Mouse (Mus musculus) kidney, embryonic 15.5 days (tissue): Measurements from ENCODE around the gene H13. TPM values are rescaled to one million over a fixed set of nuclear protein-coding genes. Genes with fewer than 3 reads are reported as not detected.

Experiments used
- polyA plus RNA-seq: library from polyadenylated mRNA; unstranded; fragments of >200 nt; fragmentation: Nextera tagmentation; extraction: Ambion mirVana; gene quantifications from 2 replicates; pipeline ENCODE4 v1.2.1, GENCODE M21; 2015

The H13 gene
- polyA plus RNA-seq, 1 experiment from 2014 or later = 147 TPM

Other genes starting within 250 kb of the H13 start
- gene Defb23, start 204.8 kb upstream of the H13 start, polyA plus RNA-seq = 0.27 TPM in 1 of 2 replicates, not detected in the other
- not detected in 2 replicates for gene Defb20, start 192.4 kb upstream of the H13 start, polyA plus RNA-seq
- not detected in 2 replicates for gene Defb22, start 179.3 kb upstream of the H13 start, polyA plus RNA-seq
- not detected in 2 replicates for gene Defb26, start 157.8 kb upstream of the H13 start, polyA plus RNA-seq
- 0.67 and 0.95 TPM in 2 replicates for gene Defb28, start 151.2 kb upstream of the H13 start, polyA plus RNA-seq
- gene Defb29, start 129.4 kb upstream of the H13 start, polyA plus RNA-seq = 0.90 and 1.6 TPM in 2 replicates
- not detected in 2 replicates for gene Gm17416, start 100.1 kb upstream of the H13 start, polyA plus RNA-seq
- not detected in 2 replicates for gene Defb21, start 96.7 kb upstream of the H13 start, polyA plus RNA-seq
- 4.4 and 4.8 TPM in 2 replicates for gene Defb19, start 89.1 kb upstream of the H13 start, polyA plus RNA-seq
- not detected in 2 replicates for gene Defb45, start 70.1 kb upstream of the H13 start, polyA plus RNA-seq
- gene Defb36, start 65.1 kb upstream of the H13 start, polyA plus RNA-seq = 0.67 and 0.88 TPM in 2 replicates
- gene Defb25, start 46.4 kb upstream of the H13 start, polyA plus RNA-seq = 23.2 and 25.2 TPM in 2 replicates
- gene Rem1, start 42.5 kb upstream of the H13 start, polyA plus RNA-seq = 59.1 and 62.5 TPM in 2 replicates
- 29.5 and 31.0 TPM in 2 replicates for gene Mcts2, start 17.6 kb downstream of the H13 start, polyA plus RNA-seq
- gene Id1, start 66.8 kb downstream of the H13 start, polyA plus RNA-seq = 133 and 143 TPM in 2 replicates
- gene Cox4i2, start 84.7 kb downstream of the H13 start, polyA plus RNA-seq = 16.4 and 20.9 TPM in 2 replicates
- gene Bcl2l1, start 162.3 kb downstream of the H13 start, polyA plus RNA-seq = 99.5 and 106 TPM in 2 replicates
- 88.5 and 98.2 TPM in 2 replicates for gene Tpx2, start 178.5 kb downstream of the H13 start, polyA plus RNA-seq
- gene Mylk2, start 241.9 kb downstream of the H13 start, polyA plus RNA-seq = 0.43 and 0.77 TPM in 2 replicates